Mouse (Mus musculus) kidney, adult 8-10 months (tissue): ENCODE data around the gene Lipc.

ENCODE experiments used
- DNase-seq, 2 experiments: peaks; one replicate each; pipeline ENCODE4 v3.0.0; 2022

The Lipc gene

DNA sequence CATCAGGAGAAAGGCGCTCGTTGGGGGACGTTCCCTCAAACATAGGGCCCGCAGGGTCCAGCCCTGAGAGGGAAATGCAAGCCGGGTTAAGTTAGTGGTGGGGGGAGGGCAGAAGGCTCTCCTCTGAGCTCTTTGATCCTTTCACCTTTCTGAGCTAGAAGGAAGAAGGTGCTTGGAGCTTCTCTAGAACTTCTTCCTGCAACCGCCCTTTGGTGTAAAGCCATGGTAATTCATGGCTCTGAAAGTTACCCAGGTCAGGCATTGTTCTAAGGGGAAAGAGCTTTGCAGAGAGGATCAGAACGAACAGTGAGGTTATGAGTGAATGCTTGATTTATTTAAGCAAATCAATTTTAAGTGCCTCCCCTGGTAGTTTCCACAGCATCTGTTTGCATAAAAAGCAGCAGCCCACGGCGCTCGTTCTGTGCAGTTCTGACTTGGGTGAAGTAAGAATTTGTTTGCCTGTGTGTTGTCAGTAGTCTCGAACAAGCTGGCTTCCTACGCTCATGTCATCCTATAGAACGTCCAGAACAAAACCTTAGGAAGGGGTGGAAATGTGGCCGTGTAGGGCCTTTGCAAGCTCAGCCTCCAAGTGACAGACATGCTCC, 135.2 kb downstream of the Lipc start:
- DNase-seq = no peak

DNA sequence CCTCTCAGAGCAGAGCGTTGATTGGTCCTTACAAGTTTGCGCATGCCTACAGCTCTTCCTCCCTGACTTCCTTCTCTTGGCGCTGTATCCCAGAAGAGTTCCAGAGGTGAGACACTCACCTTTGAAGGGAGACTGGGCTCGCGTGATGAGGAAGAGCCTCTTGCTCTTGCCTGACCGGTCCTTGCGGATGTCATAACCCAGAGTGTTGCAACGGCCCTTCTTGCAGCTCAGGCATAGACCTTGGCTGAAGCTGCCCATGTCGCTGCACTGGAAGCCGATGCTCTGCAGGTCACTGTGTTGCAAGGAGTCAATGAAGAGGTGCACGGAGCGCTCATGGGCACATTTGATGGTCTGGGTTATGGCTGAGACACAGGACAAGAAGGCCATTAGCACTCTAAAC, 139.5 kb downstream of the Lipc start:
- no peak for DNase-seq

DNA sequence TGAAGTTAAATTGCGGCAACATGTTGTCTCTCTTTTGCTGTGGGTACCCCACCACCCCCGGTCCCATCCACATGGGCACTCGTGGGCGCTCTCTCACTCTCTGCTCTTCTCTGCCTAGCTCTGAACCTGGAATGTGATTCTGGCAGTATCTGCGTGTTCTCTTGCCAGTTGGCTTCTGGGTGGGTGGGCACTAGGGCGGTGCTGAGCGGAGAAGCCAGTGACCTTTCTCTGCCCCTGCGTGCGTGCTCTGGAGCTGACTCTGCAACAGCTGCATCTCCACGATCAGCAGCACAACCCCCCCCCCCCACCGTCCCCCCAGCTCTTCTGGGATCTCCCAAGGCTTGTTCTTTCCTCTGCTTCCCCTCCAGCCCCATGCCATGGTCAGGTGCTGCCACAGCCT, 144.3 kb downstream of the Lipc start:
- DNase-seq = no peak

DNA sequence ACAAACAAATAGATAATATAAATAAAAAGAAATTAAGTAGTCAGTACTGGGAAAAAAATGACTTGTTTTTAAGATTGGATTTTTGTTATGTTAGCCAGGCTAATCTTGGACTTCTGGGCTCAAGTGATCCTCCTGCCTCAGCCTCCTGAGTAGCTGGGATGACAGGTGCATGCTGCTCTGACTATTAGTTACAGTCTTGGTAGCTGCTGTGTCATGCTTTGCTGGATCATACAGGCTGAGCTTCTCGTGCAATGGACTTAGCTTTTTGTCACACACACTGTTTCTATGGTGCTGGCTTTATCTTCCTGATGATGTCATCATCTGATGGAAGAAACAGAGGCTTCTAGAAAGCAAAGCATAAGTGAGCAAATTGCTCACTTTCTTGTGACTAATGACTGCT, 146.0 kb downstream of the Lipc start:
- DNase-seq = no peak

DNA sequence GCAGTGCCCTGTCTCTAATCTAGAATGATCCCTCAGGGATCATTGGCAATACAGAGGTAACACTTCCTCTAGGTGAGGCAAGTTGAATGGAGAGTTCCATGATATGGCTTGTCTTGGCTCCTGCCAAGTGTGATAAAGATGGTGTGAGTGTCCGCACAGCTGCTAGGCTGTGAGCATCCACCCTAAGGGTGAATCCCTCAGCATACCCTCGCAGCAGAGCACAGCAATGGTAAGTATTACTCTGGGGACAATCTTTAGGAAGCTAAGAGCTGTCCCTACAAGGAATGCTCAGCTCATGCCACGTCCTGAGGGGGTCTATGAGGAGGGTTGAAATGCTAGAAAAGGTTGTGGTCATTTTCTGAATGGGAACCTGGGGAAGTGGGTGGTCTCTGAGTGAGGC, 149.2 kb downstream of the Lipc start:
- no peak for DNase-seq

DNA sequence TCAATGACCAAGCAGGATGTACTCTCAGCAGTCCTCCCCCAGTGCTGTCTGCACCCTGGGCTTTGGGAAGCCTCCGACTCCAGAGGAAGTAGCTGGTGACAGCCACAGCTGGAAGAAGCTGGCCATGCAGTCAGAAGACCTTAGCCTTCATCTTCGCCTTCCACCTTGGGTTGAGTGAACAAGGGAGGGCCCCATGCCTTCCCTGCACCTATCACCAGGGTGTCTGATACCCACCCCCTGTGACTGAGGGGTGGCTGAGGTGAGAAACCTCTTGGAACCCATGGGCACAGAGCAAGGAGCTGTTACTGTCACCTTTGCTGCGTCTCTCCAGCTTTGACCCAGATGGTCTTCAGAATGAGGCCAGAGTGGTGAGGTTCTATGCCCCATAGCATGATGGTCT, 150.3 kb downstream of the Lipc start:
- DNase-seq = no peak

DNA sequence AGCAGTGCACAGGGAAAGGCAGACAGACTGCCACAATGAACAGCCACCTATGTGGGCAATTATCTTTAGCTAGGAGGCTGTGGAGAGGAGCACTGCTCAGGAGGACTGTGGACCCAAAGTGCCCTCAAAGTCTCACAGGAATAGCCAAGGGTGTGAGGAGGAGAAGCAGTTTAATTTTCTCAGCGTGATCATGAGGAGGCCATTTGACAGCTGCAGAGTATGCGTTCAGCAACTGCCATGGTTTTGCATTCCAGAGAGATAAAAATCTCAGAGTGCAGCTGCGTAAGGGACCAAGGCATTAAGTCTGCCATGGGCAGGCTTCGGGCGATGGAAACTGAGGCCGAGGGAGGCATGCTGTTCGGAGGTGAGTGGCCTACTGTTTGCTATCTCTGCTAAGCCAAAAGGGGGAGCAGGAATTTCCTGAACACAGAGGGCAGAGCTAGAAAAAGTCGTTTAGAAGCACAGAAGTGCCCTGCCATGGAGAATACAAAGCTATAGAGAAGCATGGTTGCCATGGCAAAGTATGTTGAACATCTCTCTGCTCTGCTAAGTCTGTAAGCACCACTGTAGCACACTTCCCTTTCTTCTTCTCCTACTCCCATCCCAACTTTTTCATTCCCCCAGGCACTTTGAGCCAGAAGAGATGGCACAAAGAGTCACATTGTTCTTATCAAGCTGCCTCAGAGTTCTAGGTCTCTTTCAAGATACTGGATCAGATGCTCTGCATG, 151.3 kb downstream of the Lipc start:
- DNase-seq = no peak

DNA sequence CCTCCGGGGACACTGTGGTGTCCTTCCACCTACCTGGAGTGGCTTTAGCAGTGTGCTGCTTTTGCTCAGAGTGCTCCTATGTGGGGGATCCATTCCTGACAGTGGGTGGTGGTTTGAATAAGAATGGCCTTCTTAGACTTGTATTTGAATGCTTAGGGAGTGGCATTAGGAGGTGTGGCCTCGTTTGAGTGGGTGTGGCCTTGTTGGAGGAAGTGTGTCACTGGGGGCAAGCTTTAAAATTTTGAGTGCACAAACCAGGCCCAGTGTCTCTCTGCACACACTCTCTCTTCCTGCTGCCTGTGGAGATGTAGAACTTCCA, 156.6 kb downstream of the Lipc start:
- no peak for DNase-seq

DNA sequence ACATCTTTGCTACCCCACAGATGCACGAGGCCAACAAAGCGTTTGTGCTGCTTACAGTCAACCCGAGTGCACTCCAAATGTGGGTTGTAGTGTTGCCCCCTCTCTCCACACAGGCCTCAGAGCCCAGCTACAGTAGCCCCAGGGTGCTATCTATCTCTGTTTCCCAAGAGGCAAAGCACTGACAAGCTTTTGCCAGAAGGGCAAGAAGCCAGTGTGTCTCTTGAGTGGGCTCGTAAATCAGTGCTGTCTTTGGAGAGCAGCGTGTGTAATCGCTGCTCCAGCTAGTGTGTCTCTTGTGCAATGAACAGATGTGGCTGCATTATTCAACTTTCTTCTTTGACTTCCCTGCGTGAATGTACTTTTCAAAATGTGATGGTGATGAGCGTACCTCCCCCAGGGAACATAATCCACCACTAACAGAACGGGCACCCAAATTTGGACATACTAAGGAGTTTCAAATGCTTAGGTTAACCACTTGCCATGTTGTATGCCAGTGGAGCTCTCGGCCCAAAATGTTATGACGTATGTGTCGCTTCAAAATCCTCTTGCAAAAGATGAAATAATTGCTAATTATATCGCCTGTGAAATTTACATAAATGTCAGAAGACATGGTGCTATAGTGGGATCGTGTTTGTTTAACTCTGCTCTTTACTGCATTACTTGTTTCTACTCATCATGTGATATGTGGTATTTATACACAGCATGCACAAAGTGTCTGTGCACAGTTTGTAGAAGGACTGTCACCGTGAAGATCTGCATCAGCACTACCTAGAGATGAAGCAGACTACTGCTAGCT, 157.2 kb downstream of the Lipc start:
- DNase-seq = no peak

DNA sequence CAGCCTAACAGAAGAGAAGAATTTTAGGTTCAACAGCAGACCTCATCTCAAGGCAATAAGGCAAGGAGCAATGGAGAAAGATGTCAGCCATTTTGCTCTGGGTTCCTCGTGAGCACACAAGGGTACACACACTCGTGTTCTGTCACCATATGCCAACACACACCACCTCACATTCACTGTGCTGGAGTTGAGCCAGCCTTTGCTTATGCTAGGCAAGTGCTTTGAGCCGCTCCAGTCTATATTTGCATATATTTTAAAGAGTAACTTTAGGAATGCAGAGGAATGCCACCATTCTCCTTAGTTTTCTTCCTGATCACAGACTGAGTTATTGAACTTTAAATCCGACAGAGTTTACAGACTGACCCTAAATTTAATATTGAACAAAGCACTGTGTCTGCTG, 161.4 kb downstream of the Lipc start:
- DNase-seq = peak; percentile 10 to 70

DNA sequence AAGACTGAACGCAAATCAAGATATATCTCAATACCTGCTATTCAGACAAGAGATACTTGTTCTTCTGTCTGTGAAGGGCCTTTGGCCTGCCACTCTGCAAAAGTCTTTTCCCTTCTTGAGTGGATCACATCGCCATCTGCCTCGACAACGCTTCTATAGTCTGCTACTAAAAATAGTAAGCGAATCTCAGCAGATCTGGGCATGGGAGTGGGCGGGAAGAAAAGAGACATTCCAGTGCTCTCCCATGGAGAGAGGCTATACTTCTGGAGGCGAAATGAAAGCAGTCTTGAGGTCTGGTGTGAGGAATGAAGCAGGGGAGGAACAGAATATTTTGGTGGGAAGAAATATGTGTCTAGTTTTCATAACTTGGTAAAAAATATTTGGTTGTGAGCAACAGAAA, 163.3 kb downstream of the Lipc start:
- no peak for DNase-seq

DNA sequence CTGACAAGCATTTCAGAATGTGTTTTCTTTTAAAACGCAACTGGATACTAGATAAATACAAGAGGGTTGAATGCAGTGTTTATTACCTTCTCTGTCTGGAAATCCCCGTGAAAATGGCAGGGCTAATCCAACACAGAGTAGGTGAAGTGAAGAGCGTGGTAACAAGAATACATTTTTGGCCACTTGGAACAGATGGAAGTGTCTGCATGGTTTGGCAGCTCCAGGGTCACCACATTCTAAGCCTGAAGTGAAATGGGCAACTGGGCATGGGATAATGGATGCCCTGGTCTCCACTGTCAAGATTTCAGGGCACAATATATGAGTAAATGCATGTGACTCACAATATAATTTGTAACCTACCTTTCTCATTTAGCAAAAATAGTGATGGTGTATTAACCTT, 169.8 kb downstream of the Lipc start:
- DNase-seq = no peak

DNA sequence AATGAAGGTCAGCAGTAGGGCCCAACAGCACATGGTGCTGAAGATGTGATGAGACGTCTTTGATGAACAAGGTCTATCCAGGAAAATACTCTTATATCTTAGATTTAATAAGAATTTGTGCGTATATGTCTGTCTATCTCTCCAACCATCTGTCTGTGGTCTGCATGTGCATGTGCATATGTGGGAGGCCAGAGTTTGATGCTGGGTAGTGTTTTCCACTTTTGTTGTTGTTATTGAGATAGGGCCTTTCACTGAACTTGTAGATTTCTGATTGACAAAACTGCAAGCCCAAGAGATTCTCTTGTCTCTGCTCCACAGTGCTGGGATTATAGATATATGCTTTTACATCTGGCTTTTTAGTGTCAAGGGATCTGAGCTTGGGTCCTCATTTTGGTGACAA, 176.5 kb downstream of the Lipc start:
- DNase-seq = no peak

DNA sequence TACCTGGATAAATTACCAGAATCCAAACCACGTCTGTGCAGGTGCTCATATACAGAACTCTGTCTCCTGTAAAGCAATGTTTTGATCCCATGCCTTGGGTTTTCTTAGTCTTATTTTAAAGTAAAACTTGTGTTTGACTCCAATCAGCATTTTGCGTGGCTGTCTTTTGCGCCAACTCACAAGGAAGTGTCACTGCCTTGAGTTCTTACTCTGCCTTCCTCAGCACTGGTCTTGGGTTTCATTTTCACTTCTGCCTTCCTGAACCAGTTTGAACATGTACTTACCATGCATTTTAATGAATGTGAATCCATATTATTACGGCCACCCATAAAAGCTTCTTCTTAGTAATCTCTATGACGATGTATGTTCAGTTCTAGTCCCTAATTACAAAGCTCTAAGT, 191.1 kb downstream of the Lipc start:
- no peak for DNase-seq

DNA sequence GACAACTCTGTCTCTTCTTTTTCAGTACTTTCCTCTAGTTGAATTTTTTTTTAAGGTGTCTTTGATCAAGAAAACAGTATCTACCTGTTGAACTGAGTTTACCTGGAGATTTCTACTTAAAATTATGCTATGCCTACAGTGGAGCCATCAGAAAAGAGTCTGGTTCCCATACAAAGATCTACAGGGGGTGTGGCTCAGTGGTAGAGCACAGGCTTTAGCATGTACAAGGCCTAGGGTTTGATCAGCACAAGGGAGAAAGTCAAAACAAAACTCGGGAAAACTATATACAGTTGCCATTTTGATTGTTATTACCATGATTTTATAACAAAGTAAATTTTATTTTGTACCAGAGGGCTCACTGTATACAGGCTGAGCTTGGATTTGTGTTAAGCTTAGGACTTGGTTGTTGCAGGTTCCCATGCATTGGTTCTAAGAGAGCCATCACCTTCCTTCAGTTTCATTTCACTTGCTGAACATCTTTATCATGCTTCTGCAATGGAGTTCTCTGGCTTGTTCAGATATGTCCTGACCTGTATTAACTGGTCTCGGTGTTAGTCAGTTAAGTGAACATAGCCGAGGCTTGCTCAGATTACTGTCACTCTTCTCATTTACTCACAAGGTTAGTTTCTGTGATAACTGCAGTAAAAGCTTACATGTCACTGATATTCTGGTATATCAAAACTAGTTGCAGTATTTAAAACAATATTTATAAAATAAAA, 200.4 kb downstream of the Lipc start:
- DNase-seq = no peak
